Mouse (Mus musculus) hematopoietic stem cell, adult 5-6 weeks (primary cell): ENCODE measurements around the gene Esp1. TPM values are rescaled to one million over a fixed set of nuclear protein-coding genes. Genes with fewer than 3 reads are reported as not detected.
A peak's percentile ranks its signal among the peaks of the same experiment; 100 is the strongest.
"Not testable (repeated sequence)": the region's sequence is repeated elsewhere in the genome, so short reads cannot be mapped to it uniquely, and the experiment has no call there.

ENCODE experiments used
- ATAC-seq, 2 experiments: fragments of 125-278 bp in 1 of 2; replicated peaks in 1 of 2; 2 replicates each; pipeline ENCODE4 v1.8.0; 2016 to 2017; ENCODE audit warnings: inconsistent platforms in 2 of 2, mild to moderate bottlenecking in 2 of 2, moderate number of reproducible peaks in 2 of 2, low read depth in 1 of 2, moderate TSS enrichment in 1 of 2; ENCODE audit not compliant: low FRiP score in 2 of 2, poor library complexity in 2 of 2, severe bottlenecking in 2 of 2, insufficient read depth in 1 of 2, low TSS enrichment in 1 of 2
- total RNA-seq: library from RNA; stranded (forward); fragments of 172-1452, 232-1000 nt; gene quantifications from 2 replicates; pipeline ENCODE4 v1.2.3, GENCODE M21; 2017

The Esp1 gene
- not detected in 2 replicates for total RNA-seq

- ATAC-seq = no peak
These were observed at the start of gene Esp1 for GRCm38 (mm10) chr17:40726820-40727219. Esp1 (plus strand) TSS chr17:40727120.

GRCm38 (mm10) chr17:40716273-40716672 lies 10.6 kb upstream of the Esp1 start:
- ATAC-seq = no peak

- not testable (repeated sequence) for ATAC-seq
These were observed 9.9 kb upstream of the Esp1 start for GRCm38 (mm10) chr17:40717055-40717454.

- no peak for ATAC-seq
These were observed 4.4 kb downstream of the Esp1 start for GRCm38 (mm10) chr17:40731296-40731695.

GRCm38 (mm10) chr17:40731724-40732123 lies 4.8 kb downstream of the Esp1 start:
- no peak for ATAC-seq

GRCm38 (mm10) chr17:40763662-40764061 lies 36.7 kb downstream of the Esp1 start:
- peak; percentile 78 to 99 for ATAC-seq

GRCm38 (mm10) chr17:40767120-40767519 lies 40.2 kb downstream of the Esp1 start:
- ATAC-seq = no peak

Other genes starting within 250 kb of the Esp1 start
- not detected in 2 replicates for gene Esp8, start 207.1 kb upstream of the Esp1 start, total RNA-seq
- not detected in 2 replicates for gene Esp6, start 165.6 kb upstream of the Esp1 start, total RNA-seq
- not detected in 2 replicates for gene Esp4, start 128.5 kb upstream of the Esp1 start, total RNA-seq
- not detected in 2 replicates for gene Esp3, start 95.0 kb upstream of the Esp1 start, total RNA-seq
- gene Crisp2, start 79.9 kb downstream of the Esp1 start, total RNA-seq = 13.6 TPM in 1 of 2 replicates, not detected in the other
- gene Rhag, start 84.0 kb downstream of the Esp1 start, total RNA-seq = 2.2 and 8.2 TPM in 2 replicates
- 4.8 and 10.0 TPM in 2 replicates for gene 9130008F23Rik, start 153.4 kb downstream of the Esp1 start, total RNA-seq
- gene Glyatl3, start 187.2 kb downstream of the Esp1 start, total RNA-seq = not detected in 2 replicates
- 30.7 and 32.0 TPM in 2 replicates for gene Mut, start 207.6 kb downstream of the Esp1 start, total RNA-seq
- gene Cenpq, start 207.9 kb downstream of the Esp1 start, total RNA-seq = 45.8 and 49.4 TPM in 2 replicates